Mouse (Mus musculus) embryonic facial prominence, embryonic 11.5 days (tissue): Measurements from ENCODE around the gene Cd200r2. TPM values are rescaled to one million over a fixed set of nuclear protein-coding genes. Genes with fewer than 3 reads are reported as not detected.
"Not testable (repeated sequence)": the region's sequence is repeated elsewhere in the genome, so short reads cannot be mapped to it uniquely, and the experiment has no call there.

Experiments used
- ATAC-seq: fragments of 200-750 bp; cut with Nextera tagmentation; replicated peaks from 2 replicates; pipeline ENCODE4 v1.8.0; 2017; ENCODE audit warnings: low read depth; ENCODE audit not compliant: insufficient number of reproducible peaks, low FRiP score, low TSS enrichment
- DNase-seq: peaks from one replicate; pipeline ENCODE4 v3.0.0-alpha.2; 2015; ENCODE audit warnings: low spot score
- H3K27ac ChIP-seq: fragments of 300-500 bp; sonication (generic); replicated peaks from 2 replicates; pipeline ENCODE4 v1.5.1; 2014; ENCODE audit warnings: mild to moderate bottlenecking, low read depth, low read length, control low read depth
- H3K27me3 ChIP-seq: fragments of 300-500 bp; sonication (generic); 2 replicates; pipeline ENCODE4 v1.6.1; 2014; ENCODE audit warnings: mild to moderate bottlenecking, low read length, moderate library complexity, mixed read lengths; ENCODE audit not compliant: control insufficient read depth, insufficient read depth
- H3K36me3 ChIP-seq: fragments of 300-500 bp; sonication (generic); replicated peaks from 2 replicates; pipeline ENCODE4 v1.6.1; 2014; ENCODE audit warnings: low read depth, mild to moderate bottlenecking, low read length, moderate library complexity, mixed read lengths; ENCODE audit not compliant: control insufficient read depth, insufficient read depth
- H3K4me1 ChIP-seq: fragments of 300-500 bp; sonication (generic); 2 replicates; pipeline ENCODE4 v1.6.1; 2014; ENCODE audit warnings: low read length, mixed read lengths; ENCODE audit not compliant: control insufficient read depth, insufficient read depth
- H3K4me2 ChIP-seq: fragments of 300-500 bp; sonication (generic); 2 replicates; pipeline ENCODE4 v1.6.1; 2014; ENCODE audit warnings: low read depth, mild to moderate bottlenecking, control low read depth, low read length, moderate library complexity
- H3K4me3 ChIP-seq: fragments of 300-500 bp; sonication (generic); 2 replicates; pipeline ENCODE4 v1.5.1; 2014; ENCODE audit warnings: low read depth, low read length, control low read depth
- H3K9ac ChIP-seq: fragments of 300-500 bp; sonication (generic); replicated peaks from 2 replicates; pipeline ENCODE4 v1.6.1; 2014; ENCODE audit warnings: mild to moderate bottlenecking, control low read depth, low read length
- H3K9me3 ChIP-seq: fragments of 300-500 bp; sonication (generic); replicated peaks from 2 replicates; pipeline ENCODE4 v1.6.1; 2016; ENCODE audit warnings: mild to moderate bottlenecking, low read length, inconsistent platforms, mixed read lengths; ENCODE audit not compliant: control insufficient read depth
- WGBS: fragments of 180-500 bp; shearing (Covaris S2); extraction: QIAGEN DNeasy Blood & Tissue Kit; methylation state at CpG from one replicate; pipeline ENCODE4 v1.1.7; 2014; 5-methylcytosine and 5-hydroxymethylcytosine counted together
- polyA plus RNA-seq: library from polyadenylated mRNA; unstranded; fragments of >200 nt; fragmentation: Nextera tagmentation; extraction: Ambion mirVana; gene quantifications from 2 replicates; pipeline ENCODE4 v1.2.1, GENCODE M21; 2014

Gene Cd200r2
- polyA plus RNA-seq: not detected in 2 replicates

DNA sequence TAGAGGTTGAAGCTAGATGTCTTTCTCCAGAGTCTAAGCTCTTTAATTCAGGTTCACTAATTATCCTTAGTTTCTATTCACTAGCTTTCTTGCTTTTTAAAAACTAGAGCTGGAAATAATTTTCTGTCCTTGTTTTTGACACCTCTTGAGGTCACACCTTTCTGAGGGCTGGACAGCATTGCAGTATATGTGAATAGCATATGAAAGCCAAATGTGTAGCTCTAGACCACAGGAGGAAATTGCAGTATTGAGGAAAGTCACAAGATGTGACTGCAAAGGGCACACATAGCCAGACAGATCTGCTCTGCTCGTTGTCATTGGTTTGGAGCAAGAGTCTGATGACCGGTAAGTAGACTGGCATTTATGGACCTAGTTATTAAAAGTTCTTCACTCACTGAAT, at the start of gene Cd200r2:
Gene Cd200r2, plus strand, starts transcription at position 301 of the 400 bp plus-strand sequence.
- H3K36me3 ChIP-seq: no peaks in the 10 kb centered on the region
- no peak within 1 kb of the TSS for H3K4me3 ChIP-seq
- H3K4me2 ChIP-seq: no peak within 1 kb of the TSS
- no peak for ATAC-seq
- no peaks in the 10 kb centered on the region for H3K27me3 ChIP-seq
- no peaks in the 10 kb centered on the region for H3K9me3 ChIP-seq
- no peaks in the 10 kb centered on the region for H3K4me1 ChIP-seq
- H3K9ac ChIP-seq: no peak within 1 kb of the TSS
- DNase-seq: no peak
- WGBS: 86% methylated on average over 2 of the region's 2 CpGs
- no peak within 1 kb of the TSS for H3K27ac ChIP-seq

DNA sequence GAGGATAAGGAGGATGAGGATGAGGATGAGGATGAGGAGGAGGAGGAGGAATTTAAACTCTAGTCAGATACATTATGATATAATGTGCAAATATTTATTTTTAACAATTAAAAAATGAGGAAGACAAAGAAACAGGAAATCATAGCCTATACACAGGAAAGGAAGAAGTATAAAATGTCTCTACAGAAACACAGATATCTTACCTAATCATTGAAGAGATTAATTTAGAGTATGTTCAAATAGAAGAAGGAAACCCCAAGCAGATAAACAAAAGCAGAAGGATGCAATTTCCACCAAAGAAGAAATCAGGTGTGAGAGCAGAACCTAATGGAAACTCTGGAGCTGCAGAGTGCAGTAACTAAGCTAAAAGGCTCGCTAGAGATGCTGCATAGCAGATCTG, 48.9 kb upstream of the Cd200r2 start:
- DNase-seq (no peak), ATAC-seq (no peak)
- H3K27me3 ChIP-seq: no peaks in the 10 kb centered on the region
- no peak overlapping the region for H3K4me3 ChIP-seq
- no peaks in the 10 kb centered on the region for H3K36me3 ChIP-seq
- H3K9me3 ChIP-seq: no peaks in the 10 kb centered on the region
- 59% methylated on average over 1 of the region's 1 CpGs for WGBS
- H3K4me2 ChIP-seq: no peak overlapping the region
- no peaks in the 10 kb centered on the region for H3K4me1 ChIP-seq
- H3K9ac ChIP-seq: no peak overlapping the region
- no peak overlapping the region for H3K27ac ChIP-seq

DNA sequence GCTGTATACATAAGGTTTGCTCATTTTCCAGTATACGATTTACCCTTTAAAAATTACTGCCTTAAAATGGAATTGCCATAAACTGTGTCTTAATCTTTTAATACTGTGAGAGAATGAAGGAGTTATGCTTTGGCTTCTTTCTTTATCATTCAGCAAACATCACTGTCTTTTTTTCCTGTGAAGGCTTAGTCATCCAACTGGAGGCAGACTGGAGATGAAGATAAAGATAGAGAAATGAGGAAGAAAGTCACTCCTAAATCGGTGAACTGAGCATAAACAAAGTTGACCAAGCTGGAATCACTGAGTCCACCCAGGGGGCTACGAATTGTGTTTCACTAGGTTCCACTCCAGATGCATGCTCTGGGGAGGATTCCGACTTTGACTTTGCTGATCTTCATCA, 46.4 kb upstream of the Cd200r2 start:
- Histone ChIP-seq H3K27me3 (no peaks in the 10 kb centered on the region), H3K27ac (no peak overlapping the region), H3K36me3 (no peaks in the 10 kb centered on the region), H3K9ac (no peak overlapping the region), H3K9me3 (no peaks in the 10 kb centered on the region), H3K4me2 (no peak overlapping the region), H3K4me3 (no peak overlapping the region), H3K4me1 (no peaks in the 10 kb centered on the region)
- ATAC-seq (no peak), DNase-seq (no peak)
- WGBS: 84% methylated on average over 4 of the region's 4 CpGs

DNA sequence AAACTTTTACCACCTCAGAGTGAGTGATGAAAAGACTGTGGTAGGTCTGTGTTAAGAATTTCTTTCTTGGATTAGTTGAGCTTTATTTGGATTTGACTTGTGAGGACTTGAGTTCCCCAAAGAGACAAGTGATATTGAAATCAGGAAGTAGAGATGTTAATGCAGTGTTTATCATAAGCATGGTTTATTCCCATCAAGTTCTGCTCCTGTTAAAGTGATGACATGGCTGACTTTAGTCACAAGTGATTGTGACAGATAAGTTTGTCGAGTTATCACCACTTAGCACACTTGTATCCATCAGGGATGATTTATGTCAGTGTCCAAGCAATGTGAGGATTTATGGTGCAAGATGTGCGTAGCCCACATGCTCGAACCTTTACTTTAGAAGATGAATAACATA, 34.6 kb upstream of the Cd200r2 start:
- Histone ChIP-seq H3K4me2 (no peak overlapping the region), H3K4me3 (no peak overlapping the region), H3K9ac (no peak overlapping the region), H3K9me3 (no peaks in the 10 kb centered on the region), H3K27ac (no peak overlapping the region), H3K4me1 (no peaks in the 10 kb centered on the region), H3K27me3 (no peaks in the 10 kb centered on the region), H3K36me3 (no peaks in the 10 kb centered on the region)
- WGBS: 80% methylated on average over 3 of the region's 3 CpGs
- DNase-seq (no peak), ATAC-seq (no peak)

DNA sequence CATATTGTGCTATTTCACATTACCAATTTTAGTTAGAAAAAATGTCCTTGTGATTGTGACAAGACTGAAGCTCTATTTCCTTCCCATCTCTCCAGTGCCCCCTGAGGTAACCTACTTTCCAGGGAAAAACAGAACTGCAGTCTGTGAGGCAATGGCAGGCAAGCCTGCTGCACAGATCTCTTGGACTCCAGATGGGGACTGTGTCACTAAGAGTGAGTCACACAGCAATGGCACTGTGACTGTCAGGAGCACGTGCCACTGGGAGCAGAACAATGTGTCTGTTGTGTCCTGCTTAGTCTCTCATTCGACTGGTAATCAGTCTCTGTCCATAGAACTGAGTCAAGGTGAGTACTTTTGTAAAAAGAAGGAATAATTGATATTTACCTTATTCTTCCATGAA, 33.7 kb upstream of the Cd200r2 start:
- ATAC-seq, H3K27ac ChIP-seq, H3K4me3 ChIP-seq, H3K4me1 ChIP-seq, H3K9me3 ChIP-seq, DNase-seq, H3K4me2 ChIP-seq, H3K27me3 ChIP-seq, H3K9ac ChIP-seq, H3K36me3 ChIP-seq: not testable (repeated sequence)
- 33% methylated on average over 2 of the region's 2 CpGs for WGBS

DNA sequence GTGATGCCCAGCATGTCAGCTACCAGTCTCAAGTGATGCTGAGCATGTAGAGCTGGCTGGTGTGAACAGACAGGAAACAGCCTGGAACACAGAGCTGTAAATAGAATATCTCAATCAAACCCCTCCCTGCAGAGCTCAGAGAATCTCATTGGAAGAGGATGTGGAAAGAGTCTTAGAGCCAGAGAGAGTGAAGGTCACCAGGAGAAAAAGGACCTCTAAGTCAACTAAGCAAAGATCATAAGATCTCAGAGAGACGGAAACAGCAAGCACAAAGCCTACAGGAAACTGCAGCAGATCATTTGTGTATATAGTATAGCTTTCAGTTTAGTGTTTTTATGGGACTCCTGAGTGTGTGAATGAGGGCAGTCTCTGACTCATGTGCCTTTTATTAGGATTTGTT, 8.3 kb downstream of the Cd200r2 start:
- no peak for ATAC-seq
- H3K4me2 ChIP-seq: no peak overlapping the region
- H3K27me3 ChIP-seq: no peaks in the 10 kb centered on the region
- no peaks in the 10 kb centered on the region for H3K9me3 ChIP-seq
- H3K36me3 ChIP-seq: no peaks in the 10 kb centered on the region
- no peak for DNase-seq
- no peaks in the 10 kb centered on the region for H3K4me1 ChIP-seq
- no peak overlapping the region for H3K9ac ChIP-seq
- no peak overlapping the region for H3K4me3 ChIP-seq
- H3K27ac ChIP-seq: no peak overlapping the region
- WGBS: 77% methylated on average over 1 of the region's 1 CpGs

DNA sequence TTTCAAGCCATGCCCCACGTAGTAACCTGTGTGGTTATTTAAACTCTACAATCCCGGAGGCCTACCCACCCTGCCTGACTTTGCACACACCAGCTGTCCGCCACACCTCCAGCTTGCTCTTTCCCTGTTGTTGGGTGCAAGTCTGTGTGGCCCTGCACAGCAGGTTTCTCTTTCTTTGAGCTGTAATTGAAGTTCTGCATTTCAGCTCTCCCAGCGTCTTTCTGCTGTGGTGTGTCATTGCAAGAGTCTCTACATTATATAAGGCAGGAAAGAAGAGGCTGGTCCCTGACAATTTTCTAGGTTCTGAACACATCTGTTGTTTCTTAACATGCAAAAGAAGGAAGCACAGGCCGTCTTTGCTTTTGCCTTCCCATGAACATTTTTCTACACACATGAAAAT, 9.7 kb downstream of the Cd200r2 start:
- H3K27ac ChIP-seq: no peak overlapping the region
- DNase-seq: no peak
- 77% methylated on average over 5 of the region's 5 CpGs for WGBS

DNA sequence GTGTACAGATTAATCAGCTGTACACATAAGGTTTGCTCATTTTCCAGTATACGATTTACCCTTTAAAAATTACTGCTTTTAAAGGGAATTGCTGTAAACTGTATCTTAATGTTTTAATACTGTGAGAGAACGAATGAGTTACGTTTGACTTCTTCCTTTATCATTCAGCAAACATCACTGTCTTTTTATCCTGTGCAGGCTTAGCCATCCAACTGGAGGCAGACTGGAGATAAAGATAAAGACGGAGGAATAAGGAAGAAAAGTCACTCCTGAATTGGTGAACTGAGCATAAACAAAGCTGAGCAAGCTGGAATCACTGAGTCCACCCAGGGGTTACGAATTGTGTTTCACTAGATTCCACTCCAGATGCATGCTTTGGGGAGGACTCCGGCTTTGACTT, 10.7 kb downstream of the Cd200r2 start:
- Histone ChIP-seq H3K9ac (no peak overlapping the region), H3K27me3 (no peaks in the 10 kb centered on the region), H3K36me3 (no peaks in the 10 kb centered on the region), H3K4me2 (no peak overlapping the region), H3K27ac (no peak overlapping the region), H3K4me1 (no peaks in the 10 kb centered on the region), H3K4me3 (no peak overlapping the region), H3K9me3 (no peaks in the 10 kb centered on the region)
- WGBS: 89% methylated on average over 6 of the region's 6 CpGs
- DNase-seq (no peak), ATAC-seq (no peak)

More for the DNA sequence above, 9.7 kb downstream of the Cd200r2 start:
- Histone ChIP-seq H3K9me3 (no peaks in the 10 kb centered on the region), H3K9ac (no peak overlapping the region), H3K36me3 (no peaks in the 10 kb centered on the region), H3K4me2 (no peak overlapping the region), H3K4me1 (no peaks in the 10 kb centered on the region), H3K27me3 (no peaks in the 10 kb centered on the region), H3K4me3 (no peak overlapping the region)
- ATAC-seq: no peak
